Mouse (Mus musculus): ENCODE results near the gene Rnf103. TPM values are rescaled to one million over a fixed set of nuclear protein-coding genes. Genes with fewer than 3 reads are reported as not detected.
A peak's percentile ranks its signal among the peaks of the same experiment; 100 is the strongest.

The Rnf103 gene
- polyA plus RNA-seq, 1 experiment from 2014 or later: 31.3 TPM

DNA sequence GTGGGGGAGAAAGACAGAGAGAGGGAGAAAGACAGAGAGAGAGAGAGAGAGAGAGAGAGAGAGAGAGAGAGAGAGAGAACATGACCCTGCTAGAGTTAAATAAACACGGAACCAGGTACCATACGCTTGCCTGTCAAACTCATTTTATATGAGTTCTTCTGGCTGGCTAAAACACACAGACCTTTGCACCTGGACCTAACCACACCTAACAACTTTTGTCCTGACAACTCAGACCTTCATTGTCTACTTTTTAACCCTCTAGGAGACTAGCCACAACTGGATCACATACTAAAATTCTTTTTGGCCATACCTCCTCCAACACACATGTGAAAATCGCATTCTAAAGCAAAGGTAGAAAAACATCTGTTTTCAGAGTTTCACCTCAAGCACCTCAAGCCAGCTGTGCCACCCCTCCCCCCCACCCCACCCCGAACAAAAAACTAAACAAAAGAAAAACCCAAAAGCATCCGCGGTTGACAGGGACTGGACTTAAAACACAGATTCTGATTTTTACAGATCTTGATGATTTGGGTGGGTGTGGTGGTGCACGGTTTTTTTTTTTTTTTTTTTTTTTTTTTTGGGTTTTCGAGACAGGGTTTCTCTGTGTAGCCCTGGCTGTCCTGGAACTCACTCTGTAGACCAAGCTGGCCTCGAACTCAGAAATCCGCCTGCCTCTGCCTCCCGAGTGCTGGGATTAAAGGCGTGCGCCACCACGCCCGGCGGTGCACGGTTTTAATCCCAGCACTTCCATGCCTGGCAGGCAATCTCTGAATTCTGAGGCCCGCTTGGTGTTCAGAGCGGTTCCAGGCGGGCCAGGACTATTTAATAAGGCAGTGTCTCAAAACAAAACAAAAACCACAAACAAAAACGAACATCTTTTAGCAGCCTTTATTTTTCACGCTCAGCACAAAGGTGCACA, 679 bp upstream of the Rnf103 start:
- TF ChIP-seq CTCF (IDR thresholded peaks at IDR 0.05): no peak
- no peak for DNase-seq (ENCODE audit: low read depth, low spot score)
- ChIA-PET POLR2A (interaction anchor here (1.0 to 2.1 kb wide), 2 partner anchors 51 to 56 kb away, joined by 8 read pairs; no protein-coding TSS in a partner anchor), CTCF (no interaction called here)
- in situ Hi-C loops (cut with MboI; ENCODE audit: low pct_unique_long_range_greater_than_20kb): no loop called here
- H3K27me3 ChIP-seq: no peaks in the 10 kb centered on the region
- no peak for ATAC-seq

DNA sequence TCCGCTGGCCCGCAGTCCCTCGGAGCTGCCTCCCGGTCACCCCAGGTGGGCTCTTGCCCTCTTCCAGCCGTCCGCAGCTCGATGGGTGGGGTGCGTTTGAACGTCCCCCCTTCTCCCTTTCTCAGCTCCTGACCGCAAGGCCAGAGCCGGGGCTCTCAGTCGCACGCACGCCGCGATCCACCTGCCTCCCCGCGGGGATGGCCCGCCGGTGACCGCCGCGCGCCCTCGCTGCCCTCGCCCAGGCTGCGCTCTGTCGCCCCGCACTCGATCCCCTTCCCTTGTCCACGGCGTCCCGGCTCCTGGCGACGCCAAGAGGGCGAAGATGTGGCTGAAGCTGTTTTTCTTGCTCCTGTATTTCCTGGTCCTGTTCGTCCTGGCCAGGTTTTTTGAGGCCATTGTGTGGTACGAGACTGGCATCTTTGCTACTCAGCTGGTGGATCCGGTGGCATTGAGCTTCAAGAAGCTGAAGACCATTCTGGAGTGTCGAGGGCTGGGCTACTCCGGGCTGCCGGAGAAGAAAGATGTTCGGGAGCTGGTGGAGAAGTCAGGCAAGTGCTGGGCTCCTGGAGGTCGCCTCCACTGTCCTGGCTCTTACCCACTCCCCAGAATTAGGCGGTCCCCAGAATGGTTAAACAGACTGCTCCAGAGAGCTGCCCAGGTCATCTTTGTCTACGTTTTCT, 787 bp downstream of the Rnf103 start:
- no peak for DNase-seq (ENCODE audit: low read depth, low spot score)
- CTCF ChIA-PET: interaction anchor here (1.2 to 1.8 kb wide), 3 partner anchors 9 to 61 kb away, joined by 3 to 6 read pairs (median 5); partner anchors contain the start of gene Rmnd5a
- POLR2A ChIA-PET: interaction anchor here (1.0 to 2.1 kb wide), 3 partner anchors 53 to 58 kb away, joined by 3 to 8 read pairs (median 8); no protein-coding TSS in a partner anchor
- H3K27me3 ChIP-seq: no peaks in the 10 kb centered on the region
- TF ChIP-seq CTCF (IDR thresholded peaks at IDR 0.05): no peak
- in situ Hi-C loops (cut with MboI; ENCODE audit: low pct_unique_long_range_greater_than_20kb): no loop called here
- ATAC-seq: peak; percentile 38

DNA sequence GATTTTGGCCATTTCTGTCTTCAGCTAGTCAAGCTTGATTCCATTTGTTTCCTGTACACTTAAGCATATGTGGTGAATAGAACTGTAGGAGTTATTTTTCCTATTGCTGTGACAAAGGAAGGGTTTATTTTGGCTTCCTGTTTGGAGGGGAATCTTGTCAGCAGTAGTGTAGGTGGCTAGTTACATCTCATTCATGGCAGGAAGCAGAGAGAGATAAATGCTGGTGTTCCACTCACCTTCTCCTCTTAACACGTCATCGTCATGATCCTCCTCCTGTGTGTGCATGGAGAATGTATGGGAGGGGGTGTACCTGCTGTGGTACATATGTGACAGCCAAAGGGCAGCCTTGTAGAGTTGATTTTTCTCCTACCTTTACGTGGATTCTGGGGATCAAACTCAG, 6.9 kb downstream of the Rnf103 start:
- no peaks in the 10 kb centered on the region for H3K27me3 ChIP-seq
- TF ChIP-seq CTCF (IDR thresholded peaks at IDR 0.05): no peak
- ChIA-PET POLR2A (no interaction called here), CTCF (no interaction called here)
- in situ Hi-C loops (cut with MboI; ENCODE audit: low pct_unique_long_range_greater_than_20kb): no loop called here
- ATAC-seq (no peak), DNase-seq (ENCODE audit: low read depth, low spot score) (no peak)

GRCm38 (mm10) chr6:71503001-71503400, 9.3 kb downstream of the Rnf103 start:
- TF ChIP-seq CTCF (IDR thresholded peaks at IDR 0.05): no peak
- no peaks in the 10 kb centered on the region for H3K27me3 ChIP-seq
- ChIA-PET CTCF (interaction anchor here (1.2 kb wide), 1 partner anchor 8 kb away, joined by 6 read pairs; no protein-coding TSS in a partner anchor), POLR2A (interaction anchor here (1.0 kb wide), 1 partner anchor 9 kb away, joined by 4 read pairs; no protein-coding TSS in a partner anchor)
- no peak for DNase-seq (ENCODE audit: low read depth, low spot score)
- no peak for ATAC-seq
- in situ Hi-C loops (cut with MboI; ENCODE audit: low pct_unique_long_range_greater_than_20kb): no loop called here

DNA sequence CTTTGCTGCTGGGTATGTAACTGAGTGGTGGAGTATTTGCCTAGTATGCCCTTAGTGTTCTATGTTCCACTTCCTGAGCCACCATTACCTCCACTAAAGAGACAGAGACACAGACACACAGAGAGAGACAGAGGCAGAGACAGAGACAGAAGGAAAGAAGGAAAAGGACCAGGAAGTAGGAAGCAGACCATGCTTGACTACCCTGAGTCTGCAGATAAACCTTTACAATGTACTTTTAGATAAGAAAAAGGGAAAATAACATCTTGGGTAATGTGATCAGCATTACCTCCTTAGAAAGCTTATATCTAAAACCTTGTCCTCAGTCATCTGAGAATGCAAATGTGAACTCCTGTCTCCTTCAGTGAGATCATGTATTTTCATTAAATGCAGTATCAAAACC, 10.0 kb downstream of the Rnf103 start:
- DNase-seq (ENCODE audit: low read depth, low spot score) (no peak), ATAC-seq (no peak)
- TF ChIP-seq CTCF (IDR thresholded peaks at IDR 0.05): no peak
- ChIA-PET POLR2A (interaction anchor here (1.0 kb wide), 1 partner anchor 8 kb away, joined by 4 read pairs; no protein-coding TSS in a partner anchor), CTCF (interaction anchor here (1.2 kb wide), 1 partner anchor 9 kb away, joined by 6 read pairs; no protein-coding TSS in a partner anchor)
- in situ Hi-C loops (cut with MboI; ENCODE audit: low pct_unique_long_range_greater_than_20kb): no loop called here
- no peaks in the 10 kb centered on the region for H3K27me3 ChIP-seq

DNA sequence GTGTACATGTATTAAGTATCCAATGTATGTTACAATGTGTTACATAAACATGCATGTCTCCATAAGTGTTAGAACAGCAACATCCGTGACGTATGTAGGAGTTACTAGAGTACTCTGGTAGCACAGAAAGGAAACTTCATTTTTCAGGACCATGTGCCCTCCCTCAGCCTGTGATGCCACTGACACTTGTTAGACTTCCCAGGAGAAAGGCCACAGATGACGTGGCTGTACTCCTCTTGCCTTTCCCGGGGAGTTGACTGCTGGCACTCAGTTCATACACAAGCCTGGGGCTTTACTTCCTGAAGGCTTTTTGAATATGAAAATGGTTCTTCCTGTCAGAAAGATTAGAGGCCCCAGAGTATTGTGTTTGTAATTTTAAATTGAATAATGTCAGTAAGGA, 10.4 kb downstream of the Rnf103 start:
- POLR2A ChIA-PET: no interaction called here
- DNase-seq (ENCODE audit: low read depth, low spot score) (no peak), ATAC-seq (no peak)
- CTCF ChIA-PET: no interaction called here
- no peaks in the 10 kb centered on the region for H3K27me3 ChIP-seq
- no peak for TF ChIP-seq CTCF (IDR thresholded peaks at IDR 0.05)
- in situ Hi-C loops (cut with MboI; ENCODE audit: low pct_unique_long_range_greater_than_20kb): no loop called here

DNA sequence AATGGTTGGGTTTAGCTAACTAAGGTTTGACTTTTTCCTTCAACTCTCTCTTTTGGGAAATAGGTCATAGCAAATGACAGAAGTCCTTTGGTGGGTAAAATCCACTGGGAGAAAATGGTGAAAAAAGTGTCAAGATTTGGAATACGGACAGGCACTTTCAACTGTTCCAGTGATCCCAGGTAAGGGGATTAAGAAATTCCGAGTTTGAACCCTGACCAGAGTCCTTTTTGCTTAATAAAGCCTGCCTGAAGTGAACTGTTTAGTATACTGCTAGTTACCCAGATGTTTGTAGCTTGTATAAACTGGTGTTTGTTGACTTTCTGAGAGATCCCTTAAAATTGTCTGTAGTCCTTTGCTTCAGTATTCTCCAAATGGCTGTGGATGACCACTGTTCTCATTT, 12.0 kb downstream of the Rnf103 start:
- CTCF ChIA-PET: interaction anchor here (1.0 to 1.5 kb wide), 2 partner anchors 9 to 21 kb away, joined by 3 read pairs; no protein-coding TSS in a partner anchor
- no peaks in the 10 kb centered on the region for H3K27me3 ChIP-seq
- DNase-seq (ENCODE audit: low read depth, low spot score) (no peak), ATAC-seq (no peak)
- POLR2A ChIA-PET: no interaction called here
- TF ChIP-seq CTCF (IDR thresholded peaks at IDR 0.05): no peak
- in situ Hi-C loops (cut with MboI; ENCODE audit: low pct_unique_long_range_greater_than_20kb): no loop called here

- no peak for TF ChIP-seq CTCF (IDR thresholded peaks at IDR 0.05)
- ATAC-seq: no peak
- CTCF ChIA-PET: no interaction called here
These were observed 25.8 kb downstream of the Rnf103 start for GRCm38 (mm10) chr6:71519476-71519875.

DNA sequence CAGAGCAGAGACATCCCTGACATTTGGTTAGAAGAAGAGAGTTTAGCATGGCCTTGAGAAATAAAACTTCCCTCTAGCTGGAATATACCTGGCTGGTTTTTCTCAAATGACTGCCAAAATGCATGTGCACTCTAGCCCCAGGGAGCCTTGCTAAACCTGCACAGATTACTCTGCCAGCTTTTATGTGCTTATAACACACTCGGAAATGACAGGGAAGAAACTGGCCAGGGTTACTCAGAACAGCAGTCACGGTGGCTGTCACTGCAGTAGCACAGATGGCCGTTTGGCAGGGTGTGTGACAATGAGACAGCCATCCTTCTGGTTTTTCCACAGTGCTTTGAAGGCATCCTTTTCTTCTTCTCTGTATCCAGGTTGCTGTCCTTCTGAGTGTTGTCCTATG, 31.9 kb downstream of the Rnf103 start:
- no peak for TF ChIP-seq CTCF (IDR thresholded peaks at IDR 0.05)
- in situ Hi-C loops (cut with MboI; ENCODE audit: low pct_unique_long_range_greater_than_20kb): no loop called here
- CTCF ChIA-PET: no interaction called here
- no peaks in the 10 kb centered on the region for H3K27me3 ChIP-seq
- ATAC-seq (no peak), DNase-seq (ENCODE audit: low read depth, low spot score) (no peak)
- POLR2A ChIA-PET: no interaction called here

More at GRCm38 (mm10) chr6:71519476-71519875, 25.8 kb downstream of the Rnf103 start:
- in situ Hi-C loops (cut with MboI; ENCODE audit: low pct_unique_long_range_greater_than_20kb): no loop called here
- H3K27me3 ChIP-seq: no peaks in the 10 kb centered on the region
- POLR2A ChIA-PET: interaction anchor here (0.5 kb wide), 1 partner anchor 44 kb away, joined by 3 read pairs; no protein-coding TSS in a partner anchor
- DNase-seq (ENCODE audit: low read depth, low spot score): no peak

GRCm38 (mm10) chr6:71527056-71527455, 33.4 kb downstream of the Rnf103 start:
- CTCF ChIA-PET: no interaction called here
- in situ Hi-C loops (cut with MboI; ENCODE audit: low pct_unique_long_range_greater_than_20kb): no loop called here
- ATAC-seq (no peak), DNase-seq (ENCODE audit: low read depth, low spot score) (no peak)
- H3K27me3 ChIP-seq: no peaks in the 10 kb centered on the region
- TF ChIP-seq CTCF (IDR thresholded peaks at IDR 0.05): no peak
- POLR2A ChIA-PET: interaction anchor here (0.6 kb wide), 1 partner anchor 338 kb away, joined by 3 read pairs; no protein-coding TSS in a partner anchor

All from Patski (cell line).